Mouse (Mus musculus) intestine, embryonic 14.5 days (tissue): ENCODE measurements at regions not wholly inside any gene's neighbourhood (a gene's known extent, or its start where the extent isn't known, plus 50 kb on each side); places are given as distances from the start of the nearest gene placed in this dataset.
"Not testable (repeated sequence)": the region's sequence is repeated elsewhere in the genome, so short reads cannot be mapped to it uniquely, and the experiment has no call there.

ENCODE experiments used
- ATAC-seq: fragments of 200-750 bp; cut with Nextera tagmentation; replicated peaks from 2 replicates; pipeline ENCODE4 v1.8.0; 2017; ENCODE audit warnings: low read depth, moderate number of reproducible peaks, moderate TSS enrichment, moderate library complexity; ENCODE audit not compliant: low FRiP score, low TSS enrichment
- DNase-seq: peaks from one replicate; pipeline ENCODE4 v3.0.0-alpha.2; 2018; ENCODE audit warnings: low spot score
- H3K27ac ChIP-seq: fragments of 300-500 bp; sonication (generic); 2 replicates; pipeline ENCODE4 v1.5.1; 2014; ENCODE audit warnings: low read depth, mild to moderate bottlenecking, control low read depth
- H3K27me3 ChIP-seq: fragments of 300-500 bp; sonication (generic); replicated peaks from 2 replicates; pipeline ENCODE4 v1.6.1; 2014; ENCODE audit warnings: low read length, control low read depth; ENCODE audit not compliant: control insufficient read depth, insufficient read depth
- H3K36me3 ChIP-seq: fragments of 300-500 bp; sonication (generic); 2 replicates; pipeline ENCODE4 v1.6.1; 2014; ENCODE audit warnings: low read length, control low read depth; ENCODE audit not compliant: control insufficient read depth, insufficient read depth
- H3K4me1 ChIP-seq: fragments of 300-500 bp; sonication (generic); replicated peaks from 2 replicates; pipeline ENCODE4 v1.6.1; 2014; ENCODE audit warnings: low read length, control low read depth, mixed read lengths; ENCODE audit not compliant: control insufficient read depth, insufficient read depth
- H3K4me2 ChIP-seq: fragments of 300-500 bp; sonication (generic); 2 replicates; pipeline ENCODE4 v1.6.1; 2014; ENCODE audit warnings: low read length
- H3K4me3 ChIP-seq: fragments of 300-500 bp; sonication (generic); 2 replicates; pipeline ENCODE4 v1.5.1; 2014; ENCODE audit warnings: low read depth, low read length, control low read depth, mixed read lengths
- H3K9ac ChIP-seq: fragments of 300-500 bp; sonication (generic); 2 replicates; pipeline ENCODE4 v1.6.1; 2014; ENCODE audit warnings: mild to moderate bottlenecking, low read length
- H3K9me3 ChIP-seq: fragments of 300-500 bp; sonication (generic); 2 replicates; pipeline ENCODE4 v1.6.1; 2016; ENCODE audit warnings: low read length, control low read depth; ENCODE audit not compliant: control insufficient read depth
- WGBS: fragments of 180-500 bp; shearing (Covaris S2); extraction: QIAGEN DNeasy Blood & Tissue Kit; methylation state at CpG from one replicate; pipeline ENCODE4 v1.1.7; 2014; 5-methylcytosine and 5-hydroxymethylcytosine counted together

DNA sequence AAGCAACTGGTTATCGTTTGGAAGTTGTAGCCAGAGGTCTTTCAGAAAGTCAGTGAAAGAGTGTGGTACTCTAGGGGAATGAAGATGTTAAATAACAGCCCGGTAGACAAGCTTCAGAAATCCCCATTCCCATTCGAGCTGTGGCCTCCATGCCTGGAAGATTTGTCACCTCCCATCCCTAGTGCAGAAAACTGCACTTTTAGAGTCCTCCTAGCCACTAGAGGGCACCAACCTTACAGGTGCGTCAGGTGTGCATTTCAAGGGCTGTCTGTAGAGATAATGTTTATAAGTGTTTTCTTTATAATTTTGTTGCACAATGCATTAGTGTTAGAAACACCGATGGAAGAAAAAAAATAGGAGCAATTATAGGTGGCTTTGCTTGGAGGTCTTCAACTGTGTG is 187.3 kb downstream of the Lyplal1 start:
- no peak for DNase-seq
- H3K36me3 ChIP-seq = no peaks in the 10 kb centered on the region
- H3K9me3 ChIP-seq = no peaks in the 10 kb centered on the region
- H3K4me2 ChIP-seq = no peak overlapping the region
- 89% methylated on average over 5 of the region's 5 CpGs for WGBS
- H3K27ac ChIP-seq = no peak overlapping the region
- no peaks in the 10 kb centered on the region for H3K4me1 ChIP-seq
- no peak for ATAC-seq
- H3K4me3 ChIP-seq = no peak overlapping the region
- no peaks in the 10 kb centered on the region for H3K27me3 ChIP-seq
- H3K9ac ChIP-seq = no peak overlapping the region

GRCm38 (mm10) chr1:185933623-185934022 is 183.5 kb downstream of the Lyplal1 start:
- no peaks in the 10 kb centered on the region for H3K4me1 ChIP-seq
- H3K36me3 ChIP-seq = no peaks in the 10 kb centered on the region
- WGBS = 75% methylated on average over 3 of the region's 3 CpGs
- no peak for DNase-seq
- H3K9ac ChIP-seq = no peak overlapping the region
- ATAC-seq = no peak
- H3K27me3 ChIP-seq = no peaks in the 10 kb centered on the region
- H3K9me3 ChIP-seq = no peaks in the 10 kb centered on the region
- H3K4me2 ChIP-seq = no peak overlapping the region
- H3K4me3 ChIP-seq = no peak overlapping the region
- no peak overlapping the region for H3K27ac ChIP-seq

GRCm38 (mm10) chr1:185937026-185937425 is 180.1 kb downstream of the Lyplal1 start:
- no peak overlapping the region for H3K9ac ChIP-seq

DNA sequence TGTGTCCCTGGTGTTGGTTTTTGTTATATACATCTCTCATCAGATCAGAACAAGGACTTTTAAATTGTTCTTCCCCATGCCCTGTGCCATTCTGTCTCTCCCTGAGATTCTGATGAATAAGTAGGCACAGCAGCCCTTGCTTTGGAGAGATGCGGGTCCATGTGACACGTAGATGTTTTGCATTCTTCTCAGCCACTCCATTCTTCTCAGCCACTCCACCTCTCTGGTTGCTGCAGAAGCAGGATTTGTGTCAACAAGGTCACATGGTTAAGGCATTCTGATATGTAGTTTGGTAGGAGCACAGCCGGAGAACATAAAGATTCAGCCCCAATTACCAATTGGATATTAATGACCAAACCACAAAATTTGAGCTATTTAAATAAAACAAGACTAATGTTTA is 177.2 kb downstream of the Lyplal1 start:
- DNase-seq (no peak), ATAC-seq (no peak)
- 79% methylated on average over 3 of the region's 3 CpGs for WGBS
- no peaks in the 10 kb centered on the region for H3K4me1 ChIP-seq
- H3K36me3 ChIP-seq = no peaks in the 10 kb centered on the region
- no peaks in the 10 kb centered on the region for H3K9me3 ChIP-seq
- H3K27me3 ChIP-seq = no peaks in the 10 kb centered on the region
- no peak overlapping the region for H3K4me3 ChIP-seq
- no peak overlapping the region for H3K4me2 ChIP-seq
- no peak overlapping the region for H3K27ac ChIP-seq
- no peak overlapping the region for H3K9ac ChIP-seq

More at GRCm38 (mm10) chr1:185937026-185937425, 180.1 kb downstream of the Lyplal1 start:
- no peaks in the 10 kb centered on the region for H3K36me3 ChIP-seq
- ATAC-seq (no peak), DNase-seq (no peak)
- H3K4me1 ChIP-seq = no peaks in the 10 kb centered on the region
- no peaks in the 10 kb centered on the region for H3K27me3 ChIP-seq
- H3K9me3 ChIP-seq = no peaks in the 10 kb centered on the region
- no peak overlapping the region for H3K4me2 ChIP-seq
- H3K4me3 ChIP-seq = no peak overlapping the region
- H3K27ac ChIP-seq = no peak overlapping the region

DNA sequence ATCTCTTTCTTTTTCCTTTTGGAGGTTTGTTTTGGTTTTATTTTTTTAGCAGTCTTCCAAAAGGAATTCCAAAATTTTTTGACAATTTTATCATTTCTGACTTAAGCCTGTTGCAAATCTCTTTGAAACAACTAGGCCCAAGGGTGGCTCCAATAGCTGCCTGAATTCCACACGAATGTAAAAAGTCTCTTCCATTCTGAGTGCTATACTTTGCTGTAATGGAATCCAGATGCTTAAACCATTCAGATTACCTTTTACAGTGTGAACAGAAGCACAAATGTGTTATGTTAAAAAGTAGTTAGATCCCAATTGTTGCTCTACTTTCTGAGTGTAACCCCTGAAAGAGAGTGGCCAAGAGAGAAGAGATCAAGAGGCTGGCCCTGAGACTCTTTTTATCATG is 176.6 kb downstream of the Lyplal1 start:
- H3K36me3 ChIP-seq = no peaks in the 10 kb centered on the region
- H3K27ac ChIP-seq = no peak overlapping the region
- no peak for ATAC-seq
- no peak overlapping the region for H3K9ac ChIP-seq
- H3K4me3 ChIP-seq = no peak overlapping the region
- WGBS = 73% methylated on average over 1 of the region's 1 CpGs
- H3K27me3 ChIP-seq = no peaks in the 10 kb centered on the region
- no peaks in the 10 kb centered on the region for H3K4me1 ChIP-seq
- no peak for DNase-seq
- H3K9me3 ChIP-seq = no peaks in the 10 kb centered on the region
- no peak overlapping the region for H3K4me2 ChIP-seq

DNA sequence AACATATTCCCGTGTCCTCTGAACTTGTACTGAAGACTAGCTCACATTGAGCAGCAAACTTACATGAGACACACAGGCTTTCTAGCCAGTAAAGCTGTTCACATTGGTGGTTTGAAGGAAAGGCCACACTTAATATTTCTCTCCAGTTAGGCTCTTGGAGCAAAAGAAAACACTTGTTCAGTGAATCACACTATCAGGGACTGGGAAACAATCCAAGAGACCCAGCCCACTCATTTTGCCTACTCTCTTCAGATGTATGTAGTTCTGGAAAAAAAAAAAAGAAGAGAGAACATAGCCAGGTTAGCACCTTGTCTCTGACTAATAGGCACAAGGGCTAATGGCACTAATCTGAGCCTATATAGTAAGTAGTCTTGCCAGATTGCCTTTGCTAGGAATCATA is 165.9 kb downstream of the Lyplal1 start:
- Histone ChIP-seq H3K36me3 (no peaks in the 10 kb centered on the region), H3K4me2 (no peak overlapping the region), H3K27me3 (no peaks in the 10 kb centered on the region), H3K27ac (no peak overlapping the region), H3K4me3 (no peak overlapping the region), H3K9ac (no peak overlapping the region), H3K4me1 (no peaks in the 10 kb centered on the region), H3K9me3 (no peaks in the 10 kb centered on the region)
- DNase-seq = no peak
- ATAC-seq = no peak
- 86% methylated on average over 1 of the region's 1 CpGs for WGBS

DNA sequence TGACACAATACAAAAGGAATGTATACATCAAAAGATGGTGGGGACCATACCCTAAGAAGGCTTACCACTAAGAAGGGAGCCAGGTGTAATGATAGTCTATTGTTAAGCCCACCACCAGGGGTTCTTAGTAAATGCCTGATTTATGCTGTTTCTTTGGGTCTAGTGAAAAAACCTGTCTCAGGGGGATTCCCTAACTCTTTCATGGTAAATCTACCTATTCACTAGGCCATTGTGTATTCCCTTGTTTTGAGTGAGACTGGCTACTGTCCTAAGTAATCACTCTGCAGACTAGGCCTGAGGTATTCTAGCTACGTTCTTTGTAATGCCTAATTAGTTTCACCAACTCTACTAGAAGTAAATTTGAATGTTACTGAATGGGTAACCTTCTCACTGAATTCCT is 161.3 kb downstream of the Lyplal1 start:
- not testable (repeated sequence) for H3K9ac ChIP-seq, H3K27ac ChIP-seq, H3K4me2 ChIP-seq, H3K9me3 ChIP-seq, DNase-seq, H3K4me3 ChIP-seq, H3K27me3 ChIP-seq, H3K36me3 ChIP-seq, H3K4me1 ChIP-seq, ATAC-seq
- 74% methylated on average over 1 of the region's 1 CpGs for WGBS

DNA sequence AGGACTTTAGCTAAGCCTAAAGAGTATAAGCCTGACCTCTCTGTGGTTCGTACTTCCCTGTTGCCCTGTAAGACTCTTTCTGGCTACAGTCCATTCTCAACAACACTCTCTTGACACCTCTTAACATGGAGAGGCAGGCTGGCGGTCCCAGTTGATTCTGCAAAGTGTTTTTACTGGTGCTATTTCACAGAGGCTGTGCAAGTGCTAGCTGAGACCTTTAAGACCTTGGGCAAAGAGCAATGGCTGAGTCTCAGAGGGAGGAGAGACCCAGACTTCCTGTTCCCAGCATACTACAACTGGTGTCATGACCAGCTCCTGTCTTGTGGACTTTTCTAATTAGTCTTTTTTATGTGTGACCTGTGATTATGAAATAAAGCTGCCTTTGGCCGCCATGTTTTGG is 159.6 kb downstream of the Lyplal1 start:
- H3K27ac ChIP-seq = no peak overlapping the region
- ATAC-seq (no peak), DNase-seq (no peak)
- H3K4me3 ChIP-seq = no peak overlapping the region
- no peak overlapping the region for H3K4me2 ChIP-seq
- H3K4me1 ChIP-seq = no peaks in the 10 kb centered on the region
- no peak overlapping the region for H3K9ac ChIP-seq
- H3K9me3 ChIP-seq = no peaks in the 10 kb centered on the region
- H3K36me3 ChIP-seq = no peaks in the 10 kb centered on the region
- 82% methylated on average over 3 of the region's 3 CpGs for WGBS
- no peaks in the 10 kb centered on the region for H3K27me3 ChIP-seq

- no peak for ATAC-seq
- 74% methylated on average over 10 of the region's 10 CpGs for WGBS
- no peak overlapping the region for H3K4me3 ChIP-seq
Measured at GRCm38 (mm10) chr1:185958276-185958675, 158.8 kb downstream of the Lyplal1 start.

More at GRCm38 (mm10) chr1:185958276-185958675, 158.8 kb downstream of the Lyplal1 start:
- DNase-seq = no peak
- H3K9me3 ChIP-seq = no peaks in the 10 kb centered on the region
- H3K4me2 ChIP-seq = no peak overlapping the region
- no peak overlapping the region for H3K9ac ChIP-seq
- H3K4me1 ChIP-seq = no peaks in the 10 kb centered on the region
- H3K27ac ChIP-seq = no peak overlapping the region
- no peaks in the 10 kb centered on the region for H3K27me3 ChIP-seq
- no peaks in the 10 kb centered on the region for H3K36me3 ChIP-seq
